Mouse (Mus musculus) cerebellum, adult 2 months (tissue): ENCODE results near the gene Dydc2.
"Not testable (repeated sequence)": the region's sequence is repeated elsewhere in the genome, so short reads cannot be mapped to it uniquely, and the experiment has no call there.

Experiments
- CTCF ChIP-seq: fragments of 200-500 bp; IDR thresholded peaks from 2 replicates; pipeline ENCODE4 v1.5.1; 2011; ENCODE audit warnings: low read depth, mild to moderate bottlenecking, control low read depth, low read length, moderate library complexity, borderline replicate concordance; ENCODE audit not compliant: insufficient read depth
- POLR2A ChIP-seq: fragments of 200-500 bp; IDR thresholded peaks from 2 replicates; pipeline ENCODE4 v1.6.1; 2011; ENCODE audit warnings: low read length, control low read depth, borderline replicate concordance; ENCODE audit not compliant: insufficient read depth

- not testable (repeated sequence) for TF ChIP-seq CTCF, POLR2A
Measured at GRCm38 (mm10) chr14:41053190-41053589, 15.8 kb downstream of the Dydc2 start.
